Mouse (Mus musculus): ENCODE measurements around the gene Zmym5.

- TF ChIP-seq CTCF (IDR thresholded peaks at IDR 0.05; ENCODE audit: low read depth, low read length), result peak; percentile 13; the same call in 1 of the 2 replicates
- TF ChIP-seq GATA1 (IDR thresholded peaks at IDR 0.05; ENCODE audit: borderline replicate concordance, low read length), result no peak
- no peak for TF ChIP-seq TAL1 (conservative IDR thresholded peaks at IDR 0.05; ENCODE audit: low read depth, low read length)
- TF ChIP-seq GATA2 (IDR thresholded peaks at IDR 0.05; ENCODE audit: borderline replicate concordance, low read depth, low read length), result no peak
Observed at GRCm38 (mm10) chr14:56793243-56793642, 18.3 kb downstream of the Zmym5 start.
